Mouse (Mus musculus) heart, embryonic 13.5 days (tissue): ENCODE measurements around the gene Ampd1. TPM values are rescaled to one million over a fixed set of nuclear protein-coding genes. Genes with fewer than 3 reads are reported as not detected.

Experiments used
- ATAC-seq: fragments of 200-750 bp; cut with Nextera tagmentation; 2 replicates; pipeline ENCODE4 v1.8.0; 2017; ENCODE audit warnings: moderate TSS enrichment; ENCODE audit not compliant: insufficient number of reproducible peaks, low FRiP score, low TSS enrichment; ENCODE audit errors: extremely low read depth
- H3K27ac ChIP-seq: fragments of 300-500 bp; sonication (generic); replicated peaks from 2 replicates; pipeline ENCODE4 v1.5.1; 2015; ENCODE audit warnings: moderate library complexity, mild to moderate bottlenecking, inconsistent platforms
- H3K27me3 ChIP-seq: fragments of 300-500 bp; sonication (generic); replicated peaks from 2 replicates; pipeline ENCODE4 v1.6.1; 2015; ENCODE audit warnings: mild to moderate bottlenecking, inconsistent platforms
- H3K36me3 ChIP-seq: fragments of 300-500 bp; sonication (generic); 2 replicates; pipeline ENCODE4 v1.6.1; 2015; ENCODE audit warnings: mild to moderate bottlenecking, inconsistent platforms
- H3K4me1 ChIP-seq: fragments of 300-500 bp; sonication (generic); 2 replicates; pipeline ENCODE4 v1.6.1; 2015; ENCODE audit warnings: inconsistent platforms
- H3K4me2 ChIP-seq: fragments of 300-500 bp; sonication (generic); 2 replicates; pipeline ENCODE4 v1.6.1; 2015; ENCODE audit warnings: inconsistent platforms, mild to moderate bottlenecking, moderate library complexity
- H3K4me3 ChIP-seq: fragments of 300-500 bp; sonication (generic); 2 replicates; pipeline ENCODE4 v1.5.1; 2015; ENCODE audit warnings: moderate library complexity, mild to moderate bottlenecking, inconsistent platforms
- H3K9ac ChIP-seq: fragments of 300-500 bp; sonication (generic); 2 replicates; pipeline ENCODE4 v1.6.1; 2015; ENCODE audit warnings: inconsistent platforms, mild to moderate bottlenecking, moderate library complexity
- H3K9me3 ChIP-seq: fragments of 300-500 bp; sonication (generic); 2 replicates; pipeline ENCODE4 v1.6.1; 2016; ENCODE audit warnings: inconsistent platforms
- WGBS: fragments of 180-500 bp; shearing (Covaris S2); methylation state at CpG from one replicate; pipeline ENCODE4 v1.1.7; 2015; ENCODE audit warnings: mixed read lengths; 5-methylcytosine and 5-hydroxymethylcytosine counted together
- polyA plus RNA-seq: library from polyadenylated mRNA; unstranded; fragments of >200 nt; fragmentation: Nextera tagmentation; extraction: Ambion mirVana; gene quantifications from 2 replicates; pipeline ENCODE4 v1.2.1, GENCODE M21; 2015

The Ampd1 gene
- 0.09 and 0.16 TPM in 2 replicates for polyA plus RNA-seq

DNA sequence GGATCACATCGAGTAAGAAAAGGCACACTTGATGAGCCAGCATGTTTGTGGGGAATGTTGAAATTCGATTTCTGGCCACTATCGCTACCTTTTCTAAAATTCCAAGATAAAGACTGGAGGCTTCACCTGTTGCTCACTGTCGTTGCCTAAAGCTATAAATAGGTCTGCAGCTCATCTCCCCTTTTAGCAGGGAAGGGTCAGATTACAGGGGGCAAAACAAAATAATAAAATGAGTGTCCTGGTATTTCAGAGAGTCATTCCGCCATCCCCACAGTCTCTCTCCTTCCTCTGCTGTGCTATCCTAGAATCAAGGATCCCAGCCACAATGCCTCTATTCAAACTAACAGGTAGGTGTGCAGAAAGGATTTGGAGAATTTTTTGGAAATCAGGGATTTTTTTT is at the start of gene Ampd1:
Ampd1 (plus strand) TSS at position 244 of the 400 bp plus-strand sequence.
- H3K9ac ChIP-seq: no peak within 1 kb of the TSS
- H3K4me3 ChIP-seq: no peak within 1 kb of the TSS
- ATAC-seq: no peak
- no peak within 1 kb of the TSS for H3K4me2 ChIP-seq
- 45% methylated on average over 5 of the region's 5 CpGs for WGBS
- H3K36me3 ChIP-seq: peaks cover 7% of the 10 kb centered on the region
- H3K27me3 ChIP-seq: no peaks in the 10 kb centered on the region
- H3K9me3 ChIP-seq: no peaks in the 10 kb centered on the region
- 0 out of 2 replicates have a peak, but pooled peaks cover 4% of the 10 kb centered on the region for H3K4me1 ChIP-seq
- no peak within 1 kb of the TSS for H3K27ac ChIP-seq

- ATAC-seq: no peak
- 88% methylated on average over 1 of the region's 1 CpGs for WGBS
Observed at GRCm38 (mm10) chr3:103026174-103026573, 47.6 kb upstream of the Ampd1 start.

DNA sequence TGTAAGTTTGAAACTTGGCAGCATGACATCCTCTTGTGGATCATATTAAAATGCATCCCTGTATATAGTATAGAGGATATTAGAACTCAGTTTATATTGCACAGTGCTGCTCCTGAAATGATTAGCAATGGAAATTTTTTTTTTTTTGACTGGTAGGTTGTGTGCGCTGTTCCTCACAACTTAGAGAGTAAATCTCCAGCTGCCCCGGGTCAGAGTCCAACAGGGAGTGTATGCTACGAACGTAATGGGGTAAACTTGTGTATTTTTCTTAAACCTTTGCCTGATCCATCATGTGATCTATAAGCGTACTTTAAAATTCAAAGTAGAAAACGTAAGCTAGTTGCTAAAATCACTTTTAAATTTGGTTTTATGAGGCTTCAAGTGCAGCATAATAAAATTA is 33.5 kb upstream of the Ampd1 start:
- Histone ChIP-seq H3K4me2 (no peak overlapping the region), H3K9me3 (no peaks in the 10 kb centered on the region), H3K4me1 (no peaks in the 10 kb centered on the region), H3K27ac (no peak overlapping the region), H3K27me3 (no peaks in the 10 kb centered on the region), H3K36me3 (peaks cover 82% of the 10 kb centered on the region), H3K9ac (no peak overlapping the region), H3K4me3 (no peak overlapping the region)
- 93% methylated on average over 6 of the region's 6 CpGs for WGBS
- no peak for ATAC-seq

More at GRCm38 (mm10) chr3:103026174-103026573, 47.6 kb upstream of the Ampd1 start:
- H3K4me2 ChIP-seq: no peak overlapping the region
- no peaks in the 10 kb centered on the region for H3K27me3 ChIP-seq
- H3K27ac ChIP-seq: no peak overlapping the region
- no peak overlapping the region for H3K9ac ChIP-seq
- peaks cover 30% of the 10 kb centered on the region for H3K4me1 ChIP-seq
- no peaks in the 10 kb centered on the region for H3K9me3 ChIP-seq
- H3K4me3 ChIP-seq: no peak overlapping the region
- peaks cover 42% of the 10 kb centered on the region for H3K36me3 ChIP-seq

DNA sequence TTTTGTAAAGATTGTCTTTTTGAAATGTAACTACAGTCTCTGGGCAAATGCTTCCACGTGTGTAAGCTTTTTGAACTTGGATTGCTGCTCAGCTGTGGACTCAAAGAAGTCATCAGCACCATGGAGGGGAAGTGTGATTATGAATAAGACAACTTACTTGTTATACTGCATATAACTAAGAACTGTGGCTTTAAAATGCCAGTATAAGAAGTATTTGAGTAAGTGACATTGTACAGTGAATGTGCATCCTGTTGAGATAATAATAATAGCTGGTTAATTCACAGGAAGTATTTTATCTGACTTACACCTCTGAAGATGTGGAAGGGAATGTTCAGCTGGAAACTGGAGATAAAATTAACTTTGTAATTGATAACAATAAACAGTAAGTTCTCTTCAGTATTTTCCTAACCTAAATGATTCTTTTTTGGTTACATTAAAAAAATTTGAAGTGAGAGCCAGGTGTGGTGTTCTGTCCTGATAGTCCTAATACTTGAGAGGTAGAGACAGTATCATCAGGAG is 32.9 kb upstream of the Ampd1 start:
- H3K4me3 ChIP-seq: no peak overlapping the region
- H3K36me3 ChIP-seq: peaks cover 86% of the 10 kb centered on the region
- no peak overlapping the region for H3K27ac ChIP-seq
- H3K4me2 ChIP-seq: no peak overlapping the region
- 83% methylated on average over 1 of the region's 1 CpGs for WGBS
- H3K27me3 ChIP-seq: no peaks in the 10 kb centered on the region
- H3K4me1 ChIP-seq: no peaks in the 10 kb centered on the region
- no peaks in the 10 kb centered on the region for H3K9me3 ChIP-seq
- ATAC-seq: no peak
- H3K9ac ChIP-seq: no peak overlapping the region

- 85% methylated on average over 5 of the region's 5 CpGs for WGBS
- Histone ChIP-seq H3K27me3 (no peaks in the 10 kb centered on the region), H3K27ac (no peak overlapping the region), H3K36me3 (peaks cover 72% of the 10 kb centered on the region), H3K9ac (no peak overlapping the region), H3K4me2 (no peak overlapping the region), H3K4me3 (no peak overlapping the region), H3K4me1 (peaks cover 13% of the 10 kb centered on the region), H3K9me3 (no peaks in the 10 kb centered on the region)
- no peak for ATAC-seq
Observed at GRCm38 (mm10) chr3:103056016-103056595, 17.7 kb upstream of the Ampd1 start.

DNA sequence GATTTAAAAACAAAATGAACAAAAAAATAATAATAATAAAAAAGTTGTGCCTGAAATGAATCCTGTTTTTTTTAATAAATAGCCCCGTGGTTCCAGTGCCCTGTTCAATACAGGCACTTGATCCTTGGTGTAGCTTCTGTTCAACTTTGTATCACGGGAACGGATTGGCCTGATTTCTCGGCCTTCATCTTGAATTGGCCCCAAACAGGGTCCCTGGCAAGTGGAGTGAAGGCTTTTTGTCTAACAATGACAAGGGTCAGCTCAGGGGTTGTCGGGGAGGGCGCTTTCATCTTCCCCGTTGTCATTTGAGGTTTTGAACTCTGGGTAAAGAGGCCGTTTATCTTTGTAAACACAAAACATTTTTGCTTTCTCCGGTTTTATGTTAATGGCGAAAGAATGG is 16.1 kb upstream of the Ampd1 start:
- WGBS: 5% methylated on average over 10 of the region's 10 CpGs
- peaks cover 72% of the 10 kb centered on the region for H3K36me3 ChIP-seq
- H3K27ac ChIP-seq: peak overlapping the region; percentile 95
- peak overlapping the region; percentile 90 for H3K4me3 ChIP-seq
- H3K4me1 ChIP-seq: peaks cover 13% of the 10 kb centered on the region
- peak; percentile 15; the same call in 1 of the 2 replicates for ATAC-seq
- no peaks in the 10 kb centered on the region for H3K27me3 ChIP-seq
- H3K9me3 ChIP-seq: no peaks in the 10 kb centered on the region
- H3K9ac ChIP-seq: peak overlapping the region; percentile 89
- H3K4me2 ChIP-seq: peak overlapping the region; percentile 89

DNA sequence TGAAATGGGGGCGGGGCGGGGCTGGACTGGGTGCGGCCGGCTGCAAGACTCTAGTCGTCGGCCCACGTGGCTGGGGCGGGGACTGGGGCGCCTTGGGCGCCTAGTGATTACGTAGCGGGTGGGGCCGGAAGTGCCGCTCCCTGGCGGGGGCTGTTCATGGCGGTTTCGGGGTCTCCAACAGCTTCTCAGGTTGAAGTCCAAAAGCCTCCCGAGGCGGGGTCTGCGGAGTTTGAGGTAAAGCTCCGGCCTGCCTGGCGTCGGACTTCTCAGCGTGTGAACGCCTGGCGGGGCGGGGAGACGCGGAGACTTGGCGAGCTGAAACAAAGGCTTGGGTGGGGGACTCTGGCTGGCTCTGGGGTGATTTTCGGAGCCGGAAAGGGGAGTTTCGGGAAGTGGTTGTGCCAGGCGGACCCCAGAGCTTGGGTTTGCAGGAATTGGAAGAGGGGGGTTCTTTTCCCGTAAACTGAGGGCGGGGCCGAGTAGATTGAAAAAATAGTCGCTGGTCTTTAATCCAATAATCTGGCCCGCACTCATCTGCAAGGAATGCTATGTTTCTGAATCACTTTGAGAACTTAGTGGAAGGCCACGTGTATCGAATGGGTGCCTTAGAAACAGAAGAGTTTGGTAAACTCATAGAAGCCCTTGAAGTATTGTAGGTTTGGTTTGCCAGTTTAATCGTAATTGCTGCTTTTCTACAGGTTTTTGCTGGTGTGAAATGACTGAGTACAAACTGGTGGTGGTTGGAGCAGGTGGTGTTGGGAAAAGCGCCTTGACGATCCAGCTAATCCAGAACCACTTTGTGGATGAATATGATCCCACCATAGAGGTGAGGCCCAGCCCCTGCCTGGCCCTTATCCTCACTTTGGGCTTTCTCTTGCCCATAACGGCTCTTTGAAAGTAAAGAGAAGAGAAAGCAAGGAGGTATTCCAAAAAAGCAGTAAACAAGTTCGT is 15.3 kb upstream of the Ampd1 start, which contains the start of gene Nras:
Nras (plus strand) TSS at position 79 of the 951 bp plus-strand sequence.
- Histone ChIP-seq H3K9ac (peak within 1 kb of the TSS; percentile 89), H3K4me3 (peak within 1 kb of the TSS; percentile 90), H3K27me3 (no peaks in the 10 kb centered on the region), H3K9me3 (no peaks in the 10 kb centered on the region), H3K27ac (peak within 1 kb of the TSS; percentile 95), H3K4me1 (peaks cover 13% of the 10 kb centered on the region), H3K4me2 (peak within 1 kb of the TSS; percentile 89), H3K36me3 (peaks cover 73% of the 10 kb centered on the region)
- peak; percentile 97 for ATAC-seq
- 3% methylated on average over 46 of the region's 46 CpGs for WGBS

DNA sequence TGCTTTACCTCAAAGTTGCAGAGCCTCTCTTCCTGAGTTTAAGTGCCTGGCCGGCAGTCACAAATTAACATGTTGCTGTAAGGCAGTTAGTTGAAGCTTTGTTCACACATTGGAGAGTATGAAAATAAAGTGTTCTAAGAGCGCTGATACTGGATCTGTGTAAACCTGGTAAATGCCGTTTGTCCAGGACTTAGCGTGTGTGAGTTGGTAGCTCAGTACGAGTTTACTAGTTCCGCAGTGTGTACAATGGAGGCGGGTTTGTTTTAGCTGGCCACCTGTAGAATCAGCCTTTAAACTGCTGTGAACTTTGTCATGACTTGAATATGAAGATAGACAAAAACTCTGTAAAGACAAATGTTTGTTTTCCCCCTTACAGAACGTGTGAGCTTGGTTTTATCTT is 6.9 kb upstream of the Ampd1 start:
- H3K4me1 ChIP-seq: no peaks in the 10 kb centered on the region
- H3K4me2 ChIP-seq: no peak overlapping the region
- no peak overlapping the region for H3K4me3 ChIP-seq
- H3K27me3 ChIP-seq: no peaks in the 10 kb centered on the region
- H3K27ac ChIP-seq: no peak overlapping the region
- H3K9me3 ChIP-seq: no peaks in the 10 kb centered on the region
- ATAC-seq: no peak
- H3K36me3 ChIP-seq: peaks cover 75% of the 10 kb centered on the region
- WGBS: 93% methylated on average over 8 of the region's 8 CpGs
- no peak overlapping the region for H3K9ac ChIP-seq

DNA sequence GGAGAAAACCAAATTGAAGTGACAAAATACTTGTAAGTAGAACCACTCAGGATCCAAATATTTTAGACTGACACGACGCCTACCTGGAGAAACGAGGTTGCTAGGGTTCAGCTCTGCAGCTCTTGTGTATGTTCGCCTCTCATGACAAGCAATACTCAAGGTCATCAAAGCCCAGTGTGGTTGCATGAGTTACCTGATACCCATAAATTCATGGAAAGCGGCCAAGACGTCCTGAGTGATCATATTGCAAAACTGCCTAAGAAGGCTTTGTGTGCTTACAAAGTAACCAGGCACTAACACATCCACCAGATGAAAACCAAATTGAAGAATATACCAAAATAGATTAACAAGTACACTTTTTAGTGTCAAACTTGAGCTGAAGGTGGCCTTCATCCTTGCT is 4.8 kb upstream of the Ampd1 start:
- 91% methylated on average over 6 of the region's 6 CpGs for WGBS
- no peak overlapping the region for H3K27ac ChIP-seq

GRCm38 (mm10) chr3:103075871-103076270 is 2.1 kb downstream of the Ampd1 start:
- no peak overlapping the region for H3K9ac ChIP-seq
- peaks cover 5% of the 10 kb centered on the region; the same call in 1 of the 2 replicates for H3K4me1 ChIP-seq
- 85% methylated on average over 9 of the region's 9 CpGs for WGBS
- H3K27me3 ChIP-seq: no peaks in the 10 kb centered on the region
- H3K4me2 ChIP-seq: no peak overlapping the region
- H3K27ac ChIP-seq: no peak overlapping the region
- ATAC-seq: no peak
- H3K4me3 ChIP-seq: no peak overlapping the region
- no peaks in the 10 kb centered on the region for H3K36me3 ChIP-seq
- no peaks in the 10 kb centered on the region for H3K9me3 ChIP-seq

More for the DNA sequence above, 4.8 kb upstream of the Ampd1 start:
- Histone ChIP-seq H3K4me1 (0 out of 2 replicates have a peak, but pooled peaks cover 4% of the 10 kb centered on the region), H3K4me3 (no peak overlapping the region), H3K9me3 (no peaks in the 10 kb centered on the region), H3K36me3 (peaks cover 54% of the 10 kb centered on the region), H3K9ac (no peak overlapping the region), H3K4me2 (no peak overlapping the region), H3K27me3 (no peaks in the 10 kb centered on the region)
- ATAC-seq: no peak

DNA sequence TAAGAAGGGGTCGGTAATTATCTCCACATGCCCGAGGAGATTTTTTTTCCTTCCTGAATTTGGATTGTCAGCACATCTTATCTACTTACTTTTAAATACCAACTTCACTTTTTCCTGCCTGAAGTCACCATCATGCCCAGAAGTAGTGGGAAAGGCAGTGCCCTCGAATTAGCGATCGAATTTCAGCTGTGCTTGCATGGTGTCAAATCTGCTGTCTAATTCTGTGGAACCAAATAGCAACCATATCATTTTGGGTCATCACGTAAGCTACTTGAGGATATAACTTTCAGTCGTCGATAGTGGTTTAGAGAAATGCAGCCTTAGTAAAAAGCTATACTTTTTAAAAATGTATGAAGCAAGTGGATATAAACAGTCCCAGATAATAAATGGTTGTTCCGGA is 2.7 kb downstream of the Ampd1 start:
- H3K4me1 ChIP-seq: peaks cover 11% of the 10 kb centered on the region
- WGBS: 83% methylated on average over 9 of the region's 9 CpGs
- ATAC-seq: no peak
- no peak overlapping the region for H3K27ac ChIP-seq
- H3K27me3 ChIP-seq: no peaks in the 10 kb centered on the region
- H3K4me3 ChIP-seq: no peak overlapping the region
- H3K9ac ChIP-seq: no peak overlapping the region
- no peak overlapping the region for H3K4me2 ChIP-seq
- H3K36me3 ChIP-seq: no peaks in the 10 kb centered on the region
- no peaks in the 10 kb centered on the region for H3K9me3 ChIP-seq
